Mouse (Mus musculus): ENCODE measurements at regions not wholly inside any gene's neighbourhood (a gene's known extent, or its start where the extent isn't known, plus 50 kb on each side); places are given as distances from the start of the nearest gene placed in this dataset.

DNA sequence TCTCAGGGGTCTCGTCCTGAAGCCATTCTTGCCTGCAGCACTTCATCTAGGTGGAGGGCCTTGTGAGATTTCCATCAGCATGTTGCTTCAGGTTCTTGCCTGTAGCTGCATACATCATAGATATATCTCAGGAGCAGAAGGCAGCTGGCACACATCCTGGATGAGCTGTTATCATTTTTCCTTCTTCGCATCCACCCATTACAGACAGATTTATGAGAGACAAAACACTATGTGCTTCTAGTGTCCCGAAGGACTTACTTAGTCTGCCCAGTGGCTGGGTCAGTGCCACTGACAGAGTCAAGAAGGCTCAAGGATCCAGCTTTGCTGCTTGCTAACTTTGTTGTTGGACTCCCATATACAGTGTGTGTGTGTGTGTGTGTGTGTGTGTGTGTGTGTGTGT is 163.9 kb downstream of the Cog6 start:
- TF ChIP-seq POLR2A (IDR thresholded peaks at IDR 0.05; ENCODE audit: borderline replicate concordance, insufficient read depth, low read length) (no peak), CTCF (IDR thresholded peaks at IDR 0.05; ENCODE audit: borderline replicate concordance, insufficient read depth, low read depth, low read length) (no peak)

Data from cerebellum, adult 2 months (tissue).